Mouse (Mus musculus) lung, embryonic 14.5 days (tissue): ENCODE data around the gene Rph3al. TPM values are rescaled to one million over a fixed set of nuclear protein-coding genes. Genes with fewer than 3 reads are reported as not detected.
A peak's percentile ranks its signal among the peaks of the same experiment; 100 is the strongest.

Experiments
- ATAC-seq: fragments of 200-750 bp; cut with Nextera tagmentation; 2 replicates; pipeline ENCODE4 v1.8.0; 2017; ENCODE audit warnings: mild to moderate bottlenecking, moderate TSS enrichment, moderate library complexity; ENCODE audit not compliant: insufficient read depth
- DNase-seq: peaks from one replicate; pipeline ENCODE4 v3.0.0-alpha.2; 2015
- H3K27ac ChIP-seq: fragments of 300-500 bp; sonication (generic); 2 replicates; pipeline ENCODE4 v1.5.1; 2014; ENCODE audit warnings: low read depth, mild to moderate bottlenecking, moderate library complexity
- H3K27me3 ChIP-seq: fragments of 300-500 bp; sonication (generic); 2 replicates; pipeline ENCODE4 v1.6.1; 2014; ENCODE audit warnings: low read length, control low read depth; ENCODE audit not compliant: insufficient read depth
- H3K36me3 ChIP-seq: fragments of 300-500 bp; sonication (generic); 2 replicates; pipeline ENCODE4 v1.6.1; 2014; ENCODE audit warnings: control low read depth; ENCODE audit not compliant: insufficient read depth
- H3K4me1 ChIP-seq: fragments of 300-500 bp; sonication (generic); 2 replicates; pipeline ENCODE4 v1.6.1; 2014; ENCODE audit warnings: antibody characterized with exemption, control low read depth; ENCODE audit not compliant: insufficient read depth
- H3K4me2 ChIP-seq: fragments of 300-500 bp; sonication (generic); 2 replicates; pipeline ENCODE4 v1.6.1; 2014; ENCODE audit warnings: mild to moderate bottlenecking
- H3K4me3 ChIP-seq: fragments of 300-500 bp; sonication (generic); 2 replicates; pipeline ENCODE4 v1.5.1; 2014; ENCODE audit warnings: low read depth, low read length
- H3K9ac ChIP-seq: fragments of 300-500 bp; sonication (generic); 2 replicates; pipeline ENCODE4 v1.6.1; 2014
- H3K9me3 ChIP-seq: fragments of 300-500 bp; sonication (generic); 2 replicates; pipeline ENCODE4 v1.6.1; 2016; ENCODE audit warnings: low read depth, low read length, control low read depth
- CTCF ChIP-seq: IDR thresholded peaks from 2 replicates; pipeline ENCODE4 v1.5.1; 2016; ENCODE audit warnings: antibody characterized with exemption, low read depth
- WGBS: fragments of 180-500 bp; shearing (Covaris S2); extraction: QIAGEN DNeasy Blood & Tissue Kit; methylation state at CpG from one replicate; pipeline ENCODE4 v1.1.7; 2014; 5-methylcytosine and 5-hydroxymethylcytosine counted together
- polyA plus RNA-seq: library from polyadenylated mRNA; unstranded; fragments of >200 nt; fragmentation: Nextera tagmentation; extraction: Ambion mirVana; gene quantifications from 2 replicates; pipeline ENCODE4 v1.2.1, GENCODE M21; 2014

The Rph3al gene
- polyA plus RNA-seq, 1 experiment from 2014 or later, result 5.3 TPM

DNA sequence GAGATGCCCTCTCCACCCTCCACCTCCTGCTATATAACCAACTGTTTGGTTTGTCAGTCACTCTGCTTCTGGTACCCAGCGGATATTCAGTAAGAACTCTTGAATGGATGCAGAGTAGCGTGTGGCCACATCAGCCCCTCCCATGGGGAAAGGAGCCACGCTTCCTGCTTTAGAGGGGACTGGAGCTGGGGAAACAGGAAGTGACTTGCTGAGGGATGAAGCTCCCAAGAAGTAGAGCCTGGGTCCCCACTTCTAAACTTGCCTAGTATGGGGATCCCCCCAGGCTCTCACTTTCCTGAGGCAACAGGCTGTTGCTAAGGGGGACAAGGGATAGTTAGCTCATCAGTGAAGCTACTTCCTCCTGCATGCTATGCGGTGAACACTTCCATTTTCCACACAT lies 30.8 kb downstream of the Rph3al start:
- H3K4me1 ChIP-seq, result peaks cover 5% of the 10 kb centered on the region; the same call in 1 of the 2 replicates
- H3K27ac ChIP-seq, result no peak overlapping the region
- no peaks in the 10 kb centered on the region for H3K27me3 ChIP-seq
- no peaks in the 10 kb centered on the region for H3K36me3 ChIP-seq
- no peak for TF ChIP-seq CTCF
- H3K9me3 ChIP-seq, result 0 out of 2 replicates have a peak, but pooled peaks cover 3% of the 10 kb centered on the region
- H3K4me3 ChIP-seq, result no peak overlapping the region
- DNase-seq (peak; percentile 18), ATAC-seq (no peak)
- no peak overlapping the region for H3K4me2 ChIP-seq
- H3K9ac ChIP-seq, result no peak overlapping the region
- WGBS, result 60% methylated on average over 4 of the region's 4 CpGs

DNA sequence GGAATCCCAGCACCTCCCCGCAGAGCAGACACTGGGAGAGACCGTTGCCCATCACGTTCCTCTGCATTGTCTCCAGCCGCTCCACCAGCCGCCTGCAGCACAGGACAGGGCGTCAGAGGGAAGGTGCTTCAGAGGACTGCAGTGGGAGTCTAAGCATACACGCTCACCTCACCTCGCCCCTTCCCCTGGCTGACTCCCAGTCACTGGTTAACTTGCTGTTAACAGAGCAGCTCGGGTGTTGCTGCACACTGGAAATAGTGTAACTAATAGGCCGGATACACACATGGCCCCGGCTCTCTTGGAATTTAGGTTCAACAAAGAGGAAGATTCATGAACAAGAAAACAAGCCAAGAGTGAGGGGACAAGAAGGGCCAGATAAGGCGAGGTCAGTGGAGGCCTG lies 31.7 kb downstream of the Rph3al start:
- no peak for TF ChIP-seq CTCF
- Histone ChIP-seq H3K4me3 (no peak overlapping the region), H3K9me3 (0 out of 2 replicates have a peak, but pooled peaks cover 3% of the 10 kb centered on the region), H3K27me3 (no peaks in the 10 kb centered on the region), H3K4me2 (no peak overlapping the region), H3K9ac (no peak overlapping the region), H3K27ac (no peak overlapping the region), H3K4me1 (peaks cover 5% of the 10 kb centered on the region; the same call in 1 of the 2 replicates), H3K36me3 (no peaks in the 10 kb centered on the region)
- ATAC-seq, result no peak
- WGBS, result 42% methylated on average over 12 of the region's 12 CpGs
- no peak for DNase-seq

DNA sequence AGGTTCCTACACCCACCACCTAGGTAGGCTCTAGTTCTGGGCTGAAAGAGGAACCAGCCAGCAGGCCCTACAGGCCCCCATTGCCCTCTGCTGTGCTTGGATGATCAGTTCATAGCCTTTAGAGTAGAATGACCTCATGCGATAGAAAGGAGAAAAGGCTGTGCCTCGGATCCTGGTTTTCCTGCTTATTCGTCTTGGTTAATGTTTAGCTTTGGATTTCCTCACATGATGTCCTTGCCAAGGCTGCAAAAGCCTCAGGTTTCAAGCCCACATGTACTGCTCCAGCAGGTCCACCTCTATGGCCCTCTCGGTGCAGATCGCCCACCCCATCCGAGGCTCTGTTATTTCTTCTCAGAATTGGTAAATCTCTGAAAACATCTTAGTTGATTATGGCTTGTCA lies 33.2 kb downstream of the Rph3al start:
- Histone ChIP-seq H3K27ac (peak overlapping the region; percentile 54; the same call in 1 of the 2 replicates), H3K4me2 (no peak overlapping the region), H3K27me3 (no peaks in the 10 kb centered on the region), H3K4me3 (no peak overlapping the region), H3K9me3 (0 out of 2 replicates have a peak, but pooled peaks cover 3% of the 10 kb centered on the region), H3K4me1 (peaks cover 5% of the 10 kb centered on the region; the same call in 1 of the 2 replicates), H3K36me3 (no peaks in the 10 kb centered on the region), H3K9ac (no peak overlapping the region)
- DNase-seq, result peak; percentile 63
- peak; percentile 61 for ATAC-seq
- WGBS, result 44% methylated on average over 6 of the region's 6 CpGs
- TF ChIP-seq CTCF, result no peak

DNA sequence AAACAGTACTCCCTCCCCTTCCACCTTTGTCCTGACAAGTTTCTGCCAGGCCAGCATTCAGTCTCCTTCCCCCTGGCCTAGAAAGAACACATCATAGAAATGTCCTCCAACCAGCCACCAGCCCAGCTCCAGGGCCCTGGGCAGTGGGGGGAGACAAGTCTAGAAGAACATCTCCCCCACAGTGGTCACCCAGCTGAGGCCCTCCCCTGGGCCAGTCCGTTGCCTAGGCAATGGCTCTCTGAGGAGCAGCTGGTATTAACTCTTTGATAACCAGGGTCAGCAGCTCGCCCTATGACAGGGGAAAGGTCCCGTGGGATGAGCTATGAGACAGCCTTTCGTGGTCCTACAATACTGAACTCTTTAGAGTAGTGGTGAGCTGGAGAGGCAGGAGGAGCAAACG lies 33.7 kb downstream of the Rph3al start:
- H3K27ac ChIP-seq, result peak overlapping the region; percentile 54; the same call in 1 of the 2 replicates
- no peaks in the 10 kb centered on the region for H3K36me3 ChIP-seq
- H3K4me2 ChIP-seq, result no peak overlapping the region
- H3K4me1 ChIP-seq, result peaks cover 5% of the 10 kb centered on the region; the same call in 1 of the 2 replicates
- ATAC-seq, result peak; percentile 61
- no peak overlapping the region for H3K9ac ChIP-seq
- 18% methylated on average over 5 of the region's 5 CpGs for WGBS
- no peak for TF ChIP-seq CTCF
- H3K9me3 ChIP-seq, result 0 out of 2 replicates have a peak, but pooled peaks cover 3% of the 10 kb centered on the region
- H3K4me3 ChIP-seq, result no peak overlapping the region
- DNase-seq, result peak; percentile 35
- H3K27me3 ChIP-seq, result no peaks in the 10 kb centered on the region

DNA sequence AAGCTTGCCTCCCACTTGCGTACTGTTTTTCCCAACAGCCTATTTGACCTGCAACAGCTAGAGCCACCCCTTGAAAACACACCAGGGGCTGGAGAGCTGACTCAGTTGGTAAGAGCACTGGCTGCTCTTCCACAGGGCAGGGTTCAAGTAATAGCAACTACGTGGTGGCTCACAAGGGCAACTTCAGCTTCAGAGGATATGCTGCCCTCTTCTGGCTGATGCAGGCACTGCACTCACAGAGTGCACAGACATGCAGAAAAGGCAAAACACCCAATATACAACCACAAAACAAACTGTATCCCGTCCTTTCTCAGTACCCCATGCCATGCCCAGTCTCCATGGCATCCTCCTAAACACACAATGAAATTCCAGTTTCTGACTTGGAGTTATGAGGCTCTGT lies 34.7 kb downstream of the Rph3al start:
- Histone ChIP-seq H3K9me3 (0 out of 2 replicates have a peak, but pooled peaks cover 3% of the 10 kb centered on the region), H3K27ac (no peak overlapping the region), H3K4me1 (peaks cover 5% of the 10 kb centered on the region; the same call in 1 of the 2 replicates), H3K27me3 (no peaks in the 10 kb centered on the region), H3K4me2 (no peak overlapping the region), H3K4me3 (no peak overlapping the region), H3K9ac (no peak overlapping the region), H3K36me3 (no peaks in the 10 kb centered on the region)
- TF ChIP-seq CTCF, result peak; percentile 78
- ATAC-seq, result no peak
- peak; percentile 62 for DNase-seq
- 69% methylated on average over 3 of the region's 3 CpGs for WGBS

DNA sequence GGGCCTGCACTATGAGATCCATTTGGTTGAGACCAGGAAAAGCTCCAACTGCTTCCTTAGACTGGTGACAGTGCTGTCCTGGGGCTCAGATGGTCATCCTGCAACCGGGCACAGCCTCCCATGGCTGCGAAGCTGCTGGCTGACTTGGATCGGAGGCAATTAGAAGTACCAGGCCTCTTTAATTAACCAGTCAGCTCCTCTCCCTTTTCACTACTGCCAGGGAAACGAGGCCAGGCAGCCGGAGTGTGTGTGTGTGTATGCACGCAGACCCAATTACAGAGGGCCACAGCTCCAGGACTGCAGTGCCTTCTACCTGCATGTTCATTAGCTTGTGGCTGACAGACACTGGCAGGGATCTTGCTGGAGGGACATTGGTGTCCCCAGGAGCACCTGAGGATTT lies 36.9 kb downstream of the Rph3al start:
- no peaks in the 10 kb centered on the region for H3K36me3 ChIP-seq
- 0 out of 2 replicates have a peak, but pooled peaks cover 5% of the 10 kb centered on the region for H3K4me1 ChIP-seq
- H3K9me3 ChIP-seq, result 0 out of 2 replicates have a peak, but pooled peaks cover 3% of the 10 kb centered on the region
- ATAC-seq, result no peak
- WGBS, result 81% methylated on average over 6 of the region's 6 CpGs
- H3K27me3 ChIP-seq, result no peaks in the 10 kb centered on the region
- no peak overlapping the region for H3K4me3 ChIP-seq
- H3K9ac ChIP-seq, result no peak overlapping the region
- TF ChIP-seq CTCF, result no peak
- H3K27ac ChIP-seq, result no peak overlapping the region
- no peak for DNase-seq
- no peak overlapping the region for H3K4me2 ChIP-seq

DNA sequence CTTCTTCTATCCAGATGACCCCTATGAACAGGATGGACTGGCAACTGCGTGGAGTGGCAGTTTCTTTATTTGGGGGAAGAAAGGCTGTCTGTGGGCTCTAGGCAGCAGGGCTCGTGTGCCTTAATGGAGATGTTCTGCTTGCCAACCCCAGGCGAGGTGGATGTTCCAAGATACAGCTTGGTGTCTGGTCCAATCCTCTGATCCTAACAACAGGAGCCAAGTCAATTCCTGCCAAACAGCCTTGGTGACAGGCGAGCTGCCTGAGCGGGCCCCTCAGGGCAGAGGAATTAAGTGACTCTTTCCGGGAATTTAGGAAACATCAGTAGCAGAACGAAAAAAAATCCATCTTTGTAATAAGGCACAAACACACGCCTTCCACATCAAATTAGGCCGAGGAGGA lies 38.6 kb downstream of the Rph3al start:
- Histone ChIP-seq H3K4me1 (0 out of 2 replicates have a peak, but pooled peaks cover 5% of the 10 kb centered on the region), H3K4me3 (no peak overlapping the region), H3K27me3 (no peaks in the 10 kb centered on the region), H3K9ac (no peak overlapping the region), H3K4me2 (no peak overlapping the region), H3K27ac (no peak overlapping the region), H3K9me3 (0 out of 2 replicates have a peak, but pooled peaks cover 3% of the 10 kb centered on the region), H3K36me3 (no peaks in the 10 kb centered on the region)
- no peak for TF ChIP-seq CTCF
- DNase-seq, result peak; percentile 14
- 44% methylated on average over 9 of the region's 9 CpGs for WGBS
- ATAC-seq, result no peak
